Mouse (Mus musculus) CH12.LX (cell line): ENCODE measurements around the gene Col8a1. TPM values are rescaled to one million over a fixed set of nuclear protein-coding genes. Genes with fewer than 3 reads are reported as not detected.
A peak's percentile ranks its signal among the peaks of the same experiment; 100 is the strongest.

Source experiments
- DNase-seq: peaks from one replicate; pipeline ENCODE4 v3.0.0-alpha.2; 2013; ENCODE audit errors: extremely low read depth
- H3K27ac ChIP-seq: 2 replicates; pipeline ENCODE4 v1.5.1; 2012; ENCODE audit warnings: low read depth, mild to moderate bottlenecking, control low read depth, moderate library complexity; ENCODE audit not compliant: insufficient read depth
- H3K27me3 ChIP-seq: replicated peaks from 2 replicates; pipeline ENCODE3; 2012; ENCODE audit warnings: inconsistent platforms
- H3K36me3 ChIP-seq, 2 experiments: replicated peaks in 1 of 2; 2 replicates each; pipeline versions ENCODE3 to v1.6.1; 2012; ENCODE audit warnings: inconsistent platforms in 1 of 2, low read length in 1 of 2, mild to moderate bottlenecking in 1 of 2, mixed read lengths in 1 of 2, moderate library complexity in 1 of 2; ENCODE audit not compliant: control insufficient read depth in 1 of 2, insufficient read depth in 1 of 2
- H3K4me1 ChIP-seq, 2 experiments: 2 replicates each; pipeline ENCODE4 v1.6.1; 2012; ENCODE audit warnings: inconsistent platforms in 1 of 2, moderate library complexity in 1 of 2; ENCODE audit not compliant: insufficient read depth in 2 of 2, control insufficient read depth in 1 of 2
- H3K4me2 ChIP-seq: 2 replicates; pipeline ENCODE4 v1.6.1; 2012; ENCODE audit warnings: low read depth, mild to moderate bottlenecking, control low read depth; ENCODE audit not compliant: poor library complexity, insufficient read depth, severe bottlenecking
- H3K4me3 ChIP-seq, 3 experiments: fragments of 150-350 bp in 1 of 3; sonication (generic) in 1 of 3; replicated peaks in 1 of 3; 2 replicates each; pipeline versions ENCODE3 to v1.5.1; 2011 to 2012; ENCODE audit warnings: low read depth in 2 of 3, low read length in 2 of 3, mild to moderate bottlenecking in 2 of 3, moderate library complexity in 2 of 3, control low read depth in 1 of 3, improper control_type of control experiment in 1 of 3, inconsistent platforms in 1 of 3, mixed read lengths in 1 of 3; ENCODE audit not compliant: poor library complexity in 1 of 3
- H3K79me2 ChIP-seq: replicated peaks from 2 replicates; pipeline ENCODE4 v1.6.1; 2012; ENCODE audit warnings: mild to moderate bottlenecking, moderate library complexity; ENCODE audit not compliant: control insufficient read depth, poor library complexity, insufficient read depth, severe bottlenecking; ENCODE audit errors: extremely low read depth
- H3K9ac ChIP-seq: 2 replicates; pipeline ENCODE4 v1.6.1; 2012; ENCODE audit warnings: low read depth, mild to moderate bottlenecking, control low read depth, moderate library complexity; ENCODE audit not compliant: insufficient read depth
- H3K9me3 ChIP-seq: replicated peaks from 2 replicates; pipeline ENCODE3; 2012; ENCODE audit warnings: low read length, inconsistent platforms, mixed read lengths
- CHD1 ChIP-seq: IDR thresholded peaks from 2 replicates; pipeline ENCODE4 v1.6.1; 2012; ENCODE audit warnings: low read depth, low read length, improper control_type of control experiment, inconsistent platforms
- CHD2 ChIP-seq: IDR thresholded peaks from 2 replicates; pipeline ENCODE4 v1.6.1; 2011; ENCODE audit warnings: low read length, improper control_type of control experiment
- CTCF ChIP-seq, 2 experiments: IDR thresholded peaks in 1 of 2; conservative IDR thresholded peaks in 1 of 2; 2 replicates each; pipeline ENCODE4 v1.5.1; 2011 to 2012; ENCODE audit warnings: low read depth in 2 of 2, low read length in 2 of 2, improper control_type of control experiment in 1 of 2, inconsistent platforms in 1 of 2, mild to moderate bottlenecking in 1 of 2, moderate library complexity in 1 of 2
- ELF1 ChIP-seq: IDR thresholded peaks from 2 replicates; pipeline ENCODE4 v1.6.1; 2014; ENCODE audit warnings: low read depth, mild to moderate bottlenecking, inconsistent platforms, low read length, improper control_type of control experiment
- EP300 ChIP-seq: IDR thresholded peaks from 2 replicates; pipeline ENCODE4 v1.6.1; 2011; ENCODE audit warnings: low read length, improper control_type of control experiment
- IRF4 ChIP-seq: IDR thresholded peaks from 2 replicates; pipeline ENCODE4 v1.6.1; 2014; ENCODE audit warnings: low read depth, mild to moderate bottlenecking, inconsistent platforms, low read length, improper control_type of control experiment
- JUN ChIP-seq: IDR thresholded peaks from 2 replicates; pipeline ENCODE4 v1.6.1; 2011; ENCODE audit warnings: low read depth, mild to moderate bottlenecking, low read length, improper control_type of control experiment, moderate library complexity; ENCODE audit not compliant: insufficient read depth
- JUND ChIP-seq: conservative IDR thresholded peaks from 2 replicates; pipeline ENCODE4 v1.6.1; 2011; ENCODE audit warnings: low read depth, low read length, improper control_type of control experiment
- KAT2A ChIP-seq: IDR thresholded peaks from 2 replicates; pipeline ENCODE4 v1.6.1; 2012; ENCODE audit warnings: low read length, improper control_type of control experiment, inconsistent platforms; ENCODE audit not compliant: insufficient replicate concordance
- MAFK ChIP-seq: IDR thresholded peaks from 2 replicates; pipeline ENCODE4 v1.6.1; 2011; ENCODE audit warnings: low read length, improper control_type of control experiment; ENCODE audit not compliant: insufficient replicate concordance
- MAX ChIP-seq: IDR thresholded peaks from 2 replicates; pipeline ENCODE4 v1.6.1; 2011; ENCODE audit warnings: low read length, improper control_type of control experiment
- MAZ ChIP-seq: IDR thresholded peaks from 2 replicates; pipeline ENCODE4 v1.6.1; 2012; ENCODE audit warnings: low read depth, mild to moderate bottlenecking, inconsistent platforms, low read length, improper control_type of control experiment, moderate library complexity
- MEF2A ChIP-seq: IDR thresholded peaks from 2 replicates; pipeline ENCODE4 v1.6.1; 2014; ENCODE audit warnings: low read depth, mild to moderate bottlenecking, inconsistent platforms, low read length, improper control_type of control experiment, borderline replicate concordance
- NELFE ChIP-seq: IDR thresholded peaks from 2 replicates; pipeline ENCODE4 v1.6.1; 2011; ENCODE audit warnings: low read depth, low read length, improper control_type of control experiment
- PAX5 ChIP-seq: IDR thresholded peaks from 2 replicates; pipeline ENCODE4 v1.6.1; 2012; ENCODE audit warnings: low read length, inconsistent platforms, mixed read lengths
- POLR2A ChIP-seq: IDR thresholded peaks from 2 replicates; pipeline ENCODE4 v1.6.1; 2011; ENCODE audit warnings: low read depth, mild to moderate bottlenecking, improper control_type of control experiment, low read length
- RAD21 ChIP-seq: IDR thresholded peaks from 2 replicates; pipeline ENCODE4 v1.6.1; 2011; ENCODE audit warnings: low read depth, mild to moderate bottlenecking, low read length, improper control_type of control experiment, moderate library complexity
- RCOR1 ChIP-seq: conservative IDR thresholded peaks from 2 replicates; pipeline ENCODE4 v1.6.1; 2012; ENCODE audit warnings: low read depth, mild to moderate bottlenecking, inconsistent platforms, low read length, improper control_type of control experiment
- SIN3A ChIP-seq: IDR thresholded peaks from 2 replicates; pipeline ENCODE4 v1.6.1; 2012; ENCODE audit warnings: low read length, improper control_type of control experiment, inconsistent platforms
- SMC3 ChIP-seq: IDR thresholded peaks from 2 replicates; pipeline ENCODE4 v1.6.1; 2011; ENCODE audit warnings: low read depth, low read length, improper control_type of control experiment
- TBP ChIP-seq: conservative IDR thresholded peaks from 2 replicates; pipeline ENCODE4 v1.6.1; 2011; ENCODE audit warnings: low read depth, low read length, improper control_type of control experiment
- TCF12 ChIP-seq: IDR thresholded peaks from 2 replicates; pipeline ENCODE4 v1.6.1; 2014; ENCODE audit warnings: low read depth, mild to moderate bottlenecking, inconsistent platforms, low read length, improper control_type of control experiment
- UBTF ChIP-seq: IDR thresholded peaks from 2 replicates; pipeline ENCODE4 v1.6.1; 2012; ENCODE audit warnings: low read depth, mild to moderate bottlenecking, inconsistent platforms, low read length, improper control_type of control experiment, moderate library complexity
- ZMIZ1 ChIP-seq: IDR thresholded peaks from 2 replicates; pipeline ENCODE4 v1.6.1; 2012; ENCODE audit warnings: low read depth, mild to moderate bottlenecking, inconsistent platforms, low read length, improper control_type of control experiment
- dilution Hi-C: fragments of 300-500 bp; cut with MboI; formaldehyde crosslinking; loops from 2 replicates; pipeline ENCODE4 v1.14.3; 2020; ENCODE audit warnings: low sequenced_read_pairs; ENCODE audit not compliant: extremely low pct_unique_long_range_greater_than_20kb, extremely low pct_ligation_motif_present
- in situ Hi-C: fragments of 300-500 bp; cut with MboI; formaldehyde crosslinking; loops from 3 replicates; pipeline ENCODE4 v1.14.3; 2019; ENCODE audit warnings: low sequenced_read_pairs, low pct_ligation_motif_present, low pct_unique_long_range_greater_than_20kb, mixed read lengths
- polyA plus RNA-seq: library from polyadenylated mRNA; unstranded; fragments of >175 nt; gene quantifications from 2 replicates; pipeline ENCODE4 v1.2.1, GENCODE M21; 2012; ENCODE audit warnings: low read depth; ENCODE audit not compliant: insufficient read length
- total RNA-seq, 2 experiments: library from RNA; depleted of rRNA; stranded (reverse); fragments of 300-350 nt in 1 of 2; fragments of >200 nt in 1 of 2; gene quantifications; 2 replicates each; pipeline ENCODE4 v1.2.3; 2012 to 2014

The Col8a1 gene
- total and polyA plus RNA-seq, 3 experiments, result not detected

DNA sequence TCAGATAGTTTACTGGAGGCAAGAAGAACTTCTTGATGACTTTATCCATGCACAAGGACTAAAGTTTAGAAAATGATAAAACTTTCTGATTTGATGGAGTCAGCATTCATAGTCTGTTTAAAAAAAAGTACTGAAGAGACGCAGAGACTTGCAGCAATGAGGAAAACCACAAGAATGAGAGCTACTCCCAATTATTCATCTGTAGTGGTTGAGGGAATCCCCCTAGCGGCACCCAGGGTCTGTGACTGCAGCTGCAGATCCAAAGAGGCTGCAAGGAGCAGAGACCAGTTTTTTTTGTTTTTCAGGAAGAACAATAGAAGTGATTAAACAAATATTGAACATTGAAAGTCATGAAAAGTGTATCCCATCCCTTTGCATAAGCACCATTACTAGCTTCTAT is 4.0 kb downstream of the Col8a1 start (continued):
- no peak for TF ChIP-seq NELFE
- no peak for TF ChIP-seq UBTF
- no peak for TF ChIP-seq PAX5
- peak; percentile 34; the same call in 1 of the 2 replicates for TF ChIP-seq CHD2
- TF ChIP-seq MAZ, result no peak
- TF ChIP-seq ZMIZ1, result no peak
- 0 out of 2 replicates have a peak, but pooled peaks have one; percentile 12 for TF ChIP-seq ELF1
- TF ChIP-seq JUN, result peak; percentile 17; the same call in 1 of the 2 replicates
- TF ChIP-seq POLR2A, result no peak
- peak; percentile 86 for TF ChIP-seq EP300

DNA sequence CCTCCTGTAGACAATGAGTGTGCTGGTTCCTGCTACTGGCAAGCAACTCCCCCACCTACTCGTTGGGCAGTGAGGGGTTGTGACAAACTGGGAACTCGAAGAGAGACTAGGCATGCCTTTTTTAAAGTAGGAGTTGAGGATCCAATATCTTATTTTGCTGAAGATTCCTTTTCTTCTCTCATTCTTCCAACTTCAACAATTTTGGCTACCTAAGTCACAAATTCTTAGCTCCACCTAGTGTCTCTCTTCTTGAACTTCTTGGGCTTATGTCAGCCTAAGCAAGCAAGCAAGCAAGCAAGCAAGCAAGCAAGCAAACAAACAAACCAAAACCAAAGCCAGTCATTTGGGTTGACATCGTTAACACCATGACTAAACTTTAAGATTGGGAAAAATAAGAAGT is 6.4 kb downstream of the Col8a1 start:
- dilution Hi-C loops, result no loop called here
- no peak overlapping the region for H3K4me3 ChIP-seq

GRCm38 (mm10) chr16:57747357-57748056 is 7.0 kb downstream of the Col8a1 start:
- dilution Hi-C loops, result no loop called here
- H3K36me3 ChIP-seq, result no peaks in the 10 kb centered on the region
- no peak for DNase-seq
- H3K4me2 ChIP-seq, result no peak overlapping the region
- H3K9ac ChIP-seq, result no peak overlapping the region
- peaks cover 3 to 29% of the 10 kb centered on the region in 2 experiments; a peak in 3 of 4 replicates for H3K4me1 ChIP-seq
- H3K79me2 ChIP-seq, result no peaks in the 10 kb centered on the region
- TF ChIP-seq SMC3 (no peak), ZMIZ1 (no peak), KAT2A (no peak), MAFK (no peak), JUND (no peak), MEF2A (no peak), PAX5 (no peak), IRF4 (no peak), TCF12 (no peak), MAZ (no peak), RAD21 (no peak), RCOR1 (no peak), TBP (no peak), EP300 (no peak), POLR2A (no peak), MAX (no peak), UBTF (no peak), SIN3A (no peak)
- H3K9me3 ChIP-seq, result no peaks in the 10 kb centered on the region
- H3K4me3 ChIP-seq, result no peak overlapping the region
- H3K27ac ChIP-seq, result no peak overlapping the region
- in situ Hi-C loops, result no loop called here
- peaks cover 16% of the 10 kb centered on the region for H3K27me3 ChIP-seq

More for the DNA sequence above, 6.4 kb downstream of the Col8a1 start:
- peaks cover 3 to 34% of the 10 kb centered on the region in 2 experiments; a peak in 3 of 4 replicates for H3K4me1 ChIP-seq
- in situ Hi-C loops, result no loop called here
- no peak overlapping the region for H3K27ac ChIP-seq
- no peaks in the 10 kb centered on the region for H3K79me2 ChIP-seq
- DNase-seq, result no peak
- H3K36me3 ChIP-seq, result no peaks in the 10 kb centered on the region
- peaks cover 16% of the 10 kb centered on the region for H3K27me3 ChIP-seq
- H3K9ac ChIP-seq, result no peak overlapping the region
- peak; percentile 42 for TF ChIP-seq SMC3
- TF ChIP-seq CTCF (conservative IDR thresholded peaks at IDR 0.05 in 1 of 2, IDR thresholded peaks at IDR 0.05 in 1 of 2; ENCODE audit: low read depth in 2 of 2, low read length in 2 of 2), result peak in 1 of 2 experiments; percentile 58; a peak in 2 of 4 replicates
- TF ChIP-seq RAD21, result peak; percentile 51
- no peak for TF ChIP-seq CHD2
- no peak for TF ChIP-seq CHD1
- no peaks in the 10 kb centered on the region for H3K9me3 ChIP-seq
- H3K4me2 ChIP-seq, result no peak overlapping the region
